Mouse (Mus musculus): ENCODE results near the gene Cpd. TPM values are rescaled to one million over a fixed set of nuclear protein-coding genes. Genes with fewer than 3 reads are reported as not detected.

Cpd gene
- total and polyA plus RNA-seq, 2 experiments: 5.0 to 17.0 TPM

GRCm38 (mm10) chr11:76834665-76835064 is 12.2 kb downstream of the Cpd start:
- no peaks in the 10 kb centered on the region; the same call in 1 of the 2 replicates for H3K79me2 ChIP-seq (ENCODE audit: control insufficient read depth, insufficient read depth, low read length)
- H3K27me3 ChIP-seq (ENCODE audit: control insufficient read depth, insufficient read depth, low read length): no peaks in the 10 kb centered on the region
- 76% methylated on average over 1 of the region's 1 CpGs for WGBS
- H3K27ac ChIP-seq (replicated peaks; ENCODE audit: insufficient read depth, low read depth, low read length): no peak overlapping the region
- TF ChIP-seq POLR2A (IDR thresholded peaks at IDR 0.05; ENCODE audit: extremely low read depth, insufficient read depth, low read length): no peak
- no peak for TF ChIP-seq CTCF (IDR thresholded peaks at IDR 0.05; ENCODE audit: low read depth, low read length)
- H3K9ac ChIP-seq (ENCODE audit: low read depth, low read length): no peak overlapping the region
- H3K4me3 ChIP-seq (ENCODE audit: insufficient read depth, low read depth, low read length): no peak overlapping the region
- DNase-seq (ENCODE audit: extremely low read depth, low read depth, low spot score): no peak
- H3K4me1 ChIP-seq (ENCODE audit: control insufficient read depth, insufficient read depth, low read length): no peaks in the 10 kb centered on the region
- peaks cover 2% of the 10 kb centered on the region; the same call in 1 of the 2 replicates for H3K36me3 ChIP-seq (ENCODE audit: control insufficient read depth, insufficient read depth, low read length)

- Histone ChIP-seq H3K79me2 (ENCODE audit: control insufficient read depth, insufficient read depth, low read length) (no peaks in the 10 kb centered on the region; the same call in 1 of the 2 replicates), H3K4me3 (ENCODE audit: insufficient read depth, low read depth, low read length) (no peak overlapping the region), H3K4me1 (ENCODE audit: control insufficient read depth, insufficient read depth, low read length) (no peaks in the 10 kb centered on the region; the same call in 1 of the 2 replicates), H3K9ac (ENCODE audit: low read depth, low read length) (no peak overlapping the region), H3K27me3 (ENCODE audit: control insufficient read depth, insufficient read depth, low read length) (no peaks in the 10 kb centered on the region), H3K27ac (replicated peaks; ENCODE audit: insufficient read depth, low read depth, low read length) (no peak overlapping the region), H3K36me3 (ENCODE audit: control insufficient read depth, insufficient read depth, low read length) (no peaks in the 10 kb centered on the region)
- no peak for TF ChIP-seq CTCF (IDR thresholded peaks at IDR 0.05; ENCODE audit: low read depth, low read length)
- no peak for TF ChIP-seq POLR2A (IDR thresholded peaks at IDR 0.05; ENCODE audit: extremely low read depth, insufficient read depth, low read length)
- 92% methylated on average over 9 of the region's 9 CpGs for WGBS
- no peak for DNase-seq (ENCODE audit: extremely low read depth, low read depth, low spot score)
Observed at GRCm38 (mm10) chr11:76824885-76825265, 21.9 kb downstream of the Cpd start.

- no peaks in the 10 kb centered on the region for H3K36me3 ChIP-seq (ENCODE audit: control insufficient read depth, insufficient read depth, low read length)
- no peak for DNase-seq (ENCODE audit: extremely low read depth, low read depth, low spot score)
- WGBS: 54% methylated on average over 7 of the region's 7 CpGs
- no peaks in the 10 kb centered on the region; the same call in 1 of the 2 replicates for H3K79me2 ChIP-seq (ENCODE audit: control insufficient read depth, insufficient read depth, low read length)
- no peak for TF ChIP-seq POLR2A (IDR thresholded peaks at IDR 0.05; ENCODE audit: extremely low read depth, insufficient read depth, low read length)
- TF ChIP-seq CTCF (IDR thresholded peaks at IDR 0.05; ENCODE audit: low read depth, low read length): no peak
- H3K27me3 ChIP-seq (ENCODE audit: control insufficient read depth, insufficient read depth, low read length): no peaks in the 10 kb centered on the region
- no peak overlapping the region for H3K27ac ChIP-seq (replicated peaks; ENCODE audit: insufficient read depth, low read depth, low read length)
- no peak overlapping the region for H3K9ac ChIP-seq (ENCODE audit: low read depth, low read length)
- H3K4me3 ChIP-seq (ENCODE audit: insufficient read depth, low read depth, low read length): no peak overlapping the region
- no peaks in the 10 kb centered on the region; the same call in 1 of the 2 replicates for H3K4me1 ChIP-seq (ENCODE audit: control insufficient read depth, insufficient read depth, low read length)
Observed at GRCm38 (mm10) chr11:76824238-76824884, 22.5 kb downstream of the Cpd start.

GRCm38 (mm10) chr11:76823641-76824040 is 23.2 kb downstream of the Cpd start:
- no peaks in the 10 kb centered on the region; the same call in 1 of the 2 replicates for H3K4me1 ChIP-seq (ENCODE audit: control insufficient read depth, insufficient read depth, low read length)
- no peaks in the 10 kb centered on the region; the same call in 1 of the 2 replicates for H3K79me2 ChIP-seq (ENCODE audit: control insufficient read depth, insufficient read depth, low read length)
- H3K36me3 ChIP-seq (ENCODE audit: control insufficient read depth, insufficient read depth, low read length): no peaks in the 10 kb centered on the region
- H3K9ac ChIP-seq (ENCODE audit: low read depth, low read length): no peak overlapping the region
- TF ChIP-seq CTCF (IDR thresholded peaks at IDR 0.05; ENCODE audit: low read depth, low read length) (no peak), POLR2A (IDR thresholded peaks at IDR 0.05; ENCODE audit: extremely low read depth, insufficient read depth, low read length) (no peak)
- WGBS: 91% methylated on average over 3 of the region's 3 CpGs
- no peak overlapping the region for H3K27ac ChIP-seq (replicated peaks; ENCODE audit: insufficient read depth, low read depth, low read length)
- no peak for DNase-seq (ENCODE audit: extremely low read depth, low read depth, low spot score)
- no peak overlapping the region for H3K4me3 ChIP-seq (ENCODE audit: insufficient read depth, low read depth, low read length)
- no peaks in the 10 kb centered on the region for H3K27me3 ChIP-seq (ENCODE audit: control insufficient read depth, insufficient read depth, low read length)

GRCm38 (mm10) chr11:76821353-76821752 is 25.5 kb downstream of the Cpd start:
- Histone ChIP-seq H3K27ac (replicated peaks; ENCODE audit: insufficient read depth, low read depth, low read length) (no peak overlapping the region), H3K79me2 (ENCODE audit: control insufficient read depth, insufficient read depth, low read length) (no peaks in the 10 kb centered on the region; the same call in 1 of the 2 replicates), H3K9ac (ENCODE audit: low read depth, low read length) (no peak overlapping the region), H3K4me1 (ENCODE audit: control insufficient read depth, insufficient read depth, low read length) (no peaks in the 10 kb centered on the region; the same call in 1 of the 2 replicates), H3K27me3 (ENCODE audit: control insufficient read depth, insufficient read depth, low read length) (no peaks in the 10 kb centered on the region), H3K4me3 (ENCODE audit: insufficient read depth, low read depth, low read length) (no peak overlapping the region), H3K36me3 (ENCODE audit: control insufficient read depth, insufficient read depth, low read length) (no peaks in the 10 kb centered on the region)
- no peak for DNase-seq (ENCODE audit: extremely low read depth, low read depth, low spot score)
- TF ChIP-seq POLR2A (IDR thresholded peaks at IDR 0.05; ENCODE audit: extremely low read depth, insufficient read depth, low read length) (no peak), CTCF (IDR thresholded peaks at IDR 0.05; ENCODE audit: low read depth, low read length) (no peak)
- WGBS: 72% methylated on average over 3 of the region's 3 CpGs

- 91% methylated on average over 3 of the region's 3 CpGs for WGBS
- Histone ChIP-seq H3K27me3 (ENCODE audit: control insufficient read depth, insufficient read depth, low read length) (no peaks in the 10 kb centered on the region), H3K4me3 (ENCODE audit: insufficient read depth, low read depth, low read length) (no peak overlapping the region), H3K4me1 (ENCODE audit: control insufficient read depth, insufficient read depth, low read length) (no peaks in the 10 kb centered on the region), H3K27ac (replicated peaks; ENCODE audit: insufficient read depth, low read depth, low read length) (no peak overlapping the region), H3K9ac (ENCODE audit: low read depth, low read length) (no peak overlapping the region), H3K79me2 (ENCODE audit: control insufficient read depth, insufficient read depth, low read length) (no peaks in the 10 kb centered on the region; the same call in 1 of the 2 replicates), H3K36me3 (ENCODE audit: control insufficient read depth, insufficient read depth, low read length) (peaks cover 6% of the 10 kb centered on the region)
- no peak for TF ChIP-seq CTCF (IDR thresholded peaks at IDR 0.05; ENCODE audit: low read depth, low read length)
- no peak for TF ChIP-seq POLR2A (IDR thresholded peaks at IDR 0.05; ENCODE audit: extremely low read depth, insufficient read depth, low read length)
- DNase-seq (ENCODE audit: extremely low read depth, low read depth, low spot score): no peak
Observed at GRCm38 (mm10) chr11:76817664-76818063, 29.2 kb downstream of the Cpd start.
